Mouse (Mus musculus) lung, adult 2 months (tissue): Measurements from ENCODE around the gene Gm27021. TPM values are rescaled to one million over a fixed set of nuclear protein-coding genes. Genes with fewer than 3 reads are reported as not detected.

Experiments
- DNase-seq: peaks from one replicate; pipeline ENCODE4 v3.0.0; 2022
- H3K4me1 ChIP-seq: fragments of 200-500 bp; 2 replicates; pipeline ENCODE4 v1.6.1; 2011; ENCODE audit warnings: low read length; ENCODE audit not compliant: control insufficient read depth, insufficient read depth
- H3K4me3 ChIP-seq: fragments of 200-500 bp; replicated peaks from 2 replicates; pipeline ENCODE3; 2011; ENCODE audit warnings: low read depth, mild to moderate bottlenecking, control low read depth, low read length; ENCODE audit errors: extremely low read depth
- CTCF ChIP-seq: fragments of 200-500 bp; IDR thresholded peaks from 2 replicates; pipeline ENCODE4 v1.5.1; 2011; ENCODE audit warnings: mild to moderate bottlenecking, low read length, control low read depth; ENCODE audit not compliant: insufficient read depth
- POLR2A ChIP-seq: fragments of 200-500 bp; IDR thresholded peaks from 2 replicates; pipeline ENCODE4 v1.6.1; 2011; ENCODE audit warnings: low read depth, mild to moderate bottlenecking, control low read depth, low read length, borderline replicate concordance; ENCODE audit errors: extremely low read depth
- WGBS: fragments of 180-500 bp; shearing (Covaris S2); methylation state at CpG from one replicate; pipeline ENCODE4 v1.1.7; 2018; 5-methylcytosine and 5-hydroxymethylcytosine counted together
- polyA plus RNA-seq: library from polyadenylated mRNA; depleted of rRNA; stranded (reverse); fragments of >200 nt; gene quantifications from 2 replicates; pipeline ENCODE4 v1.2.3, GENCODE M21; 2012

The Gm27021 gene
- polyA plus RNA-seq, 1 experiment, result 0.92 TPM

DNA sequence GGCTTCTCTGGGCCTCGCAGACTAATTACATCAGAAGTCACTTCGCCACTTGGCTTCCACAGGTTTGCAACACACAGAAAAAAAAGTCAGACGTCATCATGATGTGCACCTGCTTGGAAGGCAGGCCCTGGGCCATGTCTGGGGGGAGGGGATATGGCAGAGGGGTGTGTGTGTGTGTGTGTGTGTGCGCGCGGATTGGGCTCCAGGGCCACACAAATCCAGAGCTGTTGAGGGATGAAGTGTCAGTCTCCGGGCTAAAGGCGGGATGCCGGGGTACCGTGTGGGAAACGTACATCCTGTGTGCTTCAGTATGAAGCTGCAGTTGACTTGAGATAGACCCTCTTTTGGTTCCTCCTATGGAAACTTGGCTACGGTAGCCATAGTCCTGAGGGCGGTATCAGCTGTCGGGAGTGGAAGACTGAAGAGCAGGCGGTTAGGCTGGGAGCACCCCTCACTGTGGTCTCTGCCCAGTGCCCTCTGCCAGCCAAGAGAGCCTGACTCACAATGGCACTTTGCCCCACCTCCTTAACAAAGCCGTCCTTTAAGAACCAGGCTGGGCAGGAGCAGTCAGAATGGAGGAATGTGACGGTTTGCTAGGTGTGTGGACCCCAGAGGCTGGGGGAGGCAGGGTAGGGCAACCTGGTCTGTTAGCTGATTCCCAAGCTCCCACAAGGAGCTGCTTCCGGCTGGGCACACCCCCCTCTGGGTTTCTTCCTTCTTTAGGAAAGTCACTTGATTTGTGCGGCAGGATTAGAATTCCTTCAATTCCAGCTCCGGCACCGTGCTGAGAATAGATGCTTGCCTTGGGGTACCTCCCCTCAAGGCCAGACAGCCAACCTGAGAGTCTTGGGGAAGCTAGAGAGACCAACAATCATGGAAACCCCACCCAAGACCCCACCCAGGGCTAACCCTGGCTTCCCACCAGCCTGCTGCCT is 36.2 kb downstream of the Gm27021 start:
- TF ChIP-seq CTCF, result no peak
- no peak for TF ChIP-seq POLR2A
- WGBS, result 75% methylated on average over 21 of the region's 21 CpGs
- no peak for DNase-seq
- no peaks in the 10 kb centered on the region for H3K4me1 ChIP-seq
- no peak overlapping the region for H3K4me3 ChIP-seq

DNA sequence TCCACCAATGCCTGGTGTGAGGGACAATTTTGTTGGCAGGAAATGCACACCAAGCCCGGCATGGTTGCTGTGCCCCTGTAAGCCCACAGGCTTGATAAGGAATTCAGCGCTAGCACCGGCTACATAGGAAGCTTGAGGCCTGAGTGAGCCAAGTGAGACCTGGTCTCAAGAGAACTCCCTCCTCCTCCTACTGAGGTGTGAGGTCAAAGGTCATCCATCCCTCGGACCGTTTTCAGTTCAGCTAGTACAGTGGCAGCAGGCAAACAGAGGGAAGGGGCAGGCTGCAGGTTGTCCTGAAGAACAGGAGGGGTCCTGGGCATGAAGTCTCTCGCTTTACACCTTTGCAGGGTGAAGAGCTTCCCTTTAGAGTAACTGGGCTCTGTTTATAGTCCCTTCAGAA is 37.0 kb downstream of the Gm27021 start:
- TF ChIP-seq CTCF (no peak), POLR2A (no peak)
- WGBS, result 54% methylated on average over 6 of the region's 6 CpGs

DNA sequence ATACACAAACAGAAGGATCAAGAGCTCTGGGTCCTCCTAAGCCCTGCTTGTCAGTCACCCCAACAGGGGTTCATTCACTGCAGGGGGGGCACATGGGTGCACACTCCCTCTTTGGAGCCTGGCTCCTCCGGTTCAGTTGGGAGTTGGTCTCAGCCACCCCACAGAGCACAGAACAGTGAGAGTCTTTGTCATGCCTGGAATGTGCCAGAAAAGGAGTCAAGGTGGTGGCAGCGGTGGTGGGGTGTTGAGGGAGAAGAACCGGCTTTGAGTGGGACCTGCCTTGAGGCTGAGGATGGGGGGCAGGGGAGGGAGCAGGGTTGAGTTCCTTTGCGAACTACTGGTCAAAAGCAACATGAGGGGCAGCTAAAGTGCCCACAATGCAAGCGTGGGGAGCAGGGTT is 37.8 kb downstream of the Gm27021 start:
- 56% methylated on average over 5 of the region's 5 CpGs for WGBS
- DNase-seq, result no peak
- Histone ChIP-seq H3K4me3 (no peak overlapping the region), H3K4me1 (no peaks in the 10 kb centered on the region)
- TF ChIP-seq CTCF (no peak), POLR2A (no peak)

More for the DNA sequence above, 37.0 kb downstream of the Gm27021 start:
- no peak for DNase-seq
- no peak overlapping the region for H3K4me3 ChIP-seq
- H3K4me1 ChIP-seq, result no peaks in the 10 kb centered on the region

DNA sequence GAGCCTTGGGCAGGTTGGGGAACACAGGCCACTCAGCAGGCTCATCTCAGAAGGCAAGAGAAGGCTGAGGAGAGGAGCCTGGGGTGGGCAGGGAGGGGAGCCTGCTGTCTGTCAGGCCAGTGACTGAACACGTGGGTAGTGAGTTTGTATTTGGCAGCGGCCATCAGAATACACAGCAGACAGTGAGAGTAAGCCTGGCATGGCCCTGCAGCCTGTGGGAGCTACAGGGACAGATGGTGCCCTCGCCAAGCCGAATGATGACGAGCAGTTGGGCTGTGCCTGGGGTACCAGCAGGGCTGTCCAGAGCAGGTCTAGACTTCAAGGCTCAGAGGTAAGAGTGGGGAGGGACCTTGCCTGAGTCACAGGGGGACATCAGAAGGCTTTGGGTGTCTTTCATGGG is 40.6 kb downstream of the Gm27021 start:
- H3K4me3 ChIP-seq, result no peak overlapping the region
- WGBS, result 88% methylated on average over 5 of the region's 5 CpGs
- TF ChIP-seq POLR2A (no peak), CTCF (no peak)

DNA sequence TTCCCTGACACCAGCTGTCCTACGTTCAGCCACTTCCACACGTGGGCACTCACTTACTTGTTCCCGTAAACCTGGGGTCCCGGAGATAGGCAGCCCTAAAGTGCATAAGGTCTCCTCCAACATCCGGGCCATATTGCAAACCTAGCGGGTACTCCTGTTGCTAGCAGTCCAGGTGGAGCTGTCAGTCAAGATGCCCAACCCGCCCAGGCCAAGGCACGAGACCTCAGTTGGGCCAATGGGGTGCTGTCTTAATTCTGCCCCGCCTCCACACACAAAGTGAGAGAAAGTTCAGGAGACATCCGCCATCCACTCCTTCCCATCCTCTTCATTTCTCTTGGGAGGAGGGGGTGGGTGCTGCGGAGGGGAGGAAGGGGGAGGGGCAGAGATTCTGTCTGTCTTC is 41.4 kb downstream of the Gm27021 start:
- no peak overlapping the region for H3K4me3 ChIP-seq
- TF ChIP-seq CTCF (no peak), POLR2A (no peak)
- 75% methylated on average over 11 of the region's 11 CpGs for WGBS
- H3K4me1 ChIP-seq, result no peaks in the 10 kb centered on the region
- DNase-seq, result no peak

More for the DNA sequence above, 40.6 kb downstream of the Gm27021 start:
- DNase-seq, result no peak
- H3K4me1 ChIP-seq, result no peaks in the 10 kb centered on the region

DNA sequence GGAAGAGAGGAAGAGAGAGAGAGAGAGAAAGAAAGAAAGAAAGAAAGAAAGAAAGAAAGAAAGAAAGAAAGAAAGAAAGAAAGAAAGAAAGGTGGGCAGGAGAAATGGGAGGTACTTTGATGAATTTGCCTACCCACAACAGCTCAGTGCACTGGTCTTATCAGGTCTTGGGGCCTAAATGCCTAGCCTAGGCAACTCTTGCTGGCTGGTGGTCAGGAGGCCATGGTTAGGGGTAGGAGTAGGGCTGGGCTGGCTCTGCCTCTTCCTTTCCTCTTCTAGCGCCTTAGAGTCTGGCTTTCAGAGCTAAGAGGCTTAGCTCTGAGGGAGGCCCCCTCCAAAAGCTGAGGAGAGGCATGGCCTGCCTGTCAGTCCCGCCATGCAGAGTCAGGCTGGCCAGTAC is 44.3 kb downstream of the Gm27021 start:
- no peaks in the 10 kb centered on the region for H3K4me1 ChIP-seq
- no peak overlapping the region for H3K4me3 ChIP-seq
- no peak for DNase-seq
- WGBS, result 47% methylated on average over 2 of the region's 2 CpGs
- TF ChIP-seq CTCF (no peak), POLR2A (no peak)

DNA sequence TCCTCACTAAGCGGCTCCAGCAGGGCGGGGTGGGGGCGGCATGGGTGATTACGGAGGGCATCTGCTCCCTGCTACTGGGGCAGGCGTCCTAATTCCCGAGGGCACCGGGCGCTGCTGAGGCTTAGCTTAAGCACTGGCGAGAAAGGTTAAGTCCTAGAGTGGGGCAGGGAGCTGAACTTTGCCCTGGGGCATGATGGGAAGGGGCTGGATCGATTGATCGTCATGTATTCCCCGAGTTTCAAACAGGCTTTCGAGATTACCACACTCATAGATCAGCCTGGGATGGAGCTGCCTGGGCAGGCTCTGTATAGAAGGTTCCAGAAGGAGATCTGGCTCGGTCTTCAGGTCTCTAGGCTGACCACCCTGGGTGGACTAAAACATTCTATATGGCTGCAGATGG is 45.7 kb downstream of the Gm27021 start:
- DNase-seq, result no peak
- WGBS, result 81% methylated on average over 14 of the region's 14 CpGs
- TF ChIP-seq CTCF, result no peak
- TF ChIP-seq POLR2A, result no peak
- Histone ChIP-seq H3K4me1 (no peaks in the 10 kb centered on the region), H3K4me3 (no peak overlapping the region)

DNA sequence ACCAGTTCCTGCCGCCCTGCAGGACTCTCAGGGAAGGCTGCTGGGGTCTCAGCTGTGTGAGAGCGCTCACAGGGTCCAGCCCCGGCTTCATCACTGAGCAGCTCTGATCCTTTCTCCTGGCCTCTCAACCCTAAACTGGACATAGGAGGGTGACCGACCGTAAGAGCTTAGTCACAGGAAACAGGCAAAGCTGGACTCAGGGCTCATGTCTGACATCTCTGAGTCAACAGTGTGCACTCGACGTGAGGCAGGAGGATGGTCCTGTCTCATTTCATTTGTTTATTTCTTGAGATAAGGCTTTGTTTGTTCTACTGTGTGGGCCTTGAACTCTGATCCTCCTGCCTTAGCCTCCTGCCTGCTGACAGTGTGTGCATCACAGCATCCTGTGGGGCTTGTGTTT is 47.4 kb downstream of the Gm27021 start:
- no peak overlapping the region for H3K4me3 ChIP-seq
- TF ChIP-seq POLR2A (no peak), CTCF (no peak)
- H3K4me1 ChIP-seq, result no peaks in the 10 kb centered on the region
- DNase-seq, result no peak
- 52% methylated on average over 7 of the region's 7 CpGs for WGBS

DNA sequence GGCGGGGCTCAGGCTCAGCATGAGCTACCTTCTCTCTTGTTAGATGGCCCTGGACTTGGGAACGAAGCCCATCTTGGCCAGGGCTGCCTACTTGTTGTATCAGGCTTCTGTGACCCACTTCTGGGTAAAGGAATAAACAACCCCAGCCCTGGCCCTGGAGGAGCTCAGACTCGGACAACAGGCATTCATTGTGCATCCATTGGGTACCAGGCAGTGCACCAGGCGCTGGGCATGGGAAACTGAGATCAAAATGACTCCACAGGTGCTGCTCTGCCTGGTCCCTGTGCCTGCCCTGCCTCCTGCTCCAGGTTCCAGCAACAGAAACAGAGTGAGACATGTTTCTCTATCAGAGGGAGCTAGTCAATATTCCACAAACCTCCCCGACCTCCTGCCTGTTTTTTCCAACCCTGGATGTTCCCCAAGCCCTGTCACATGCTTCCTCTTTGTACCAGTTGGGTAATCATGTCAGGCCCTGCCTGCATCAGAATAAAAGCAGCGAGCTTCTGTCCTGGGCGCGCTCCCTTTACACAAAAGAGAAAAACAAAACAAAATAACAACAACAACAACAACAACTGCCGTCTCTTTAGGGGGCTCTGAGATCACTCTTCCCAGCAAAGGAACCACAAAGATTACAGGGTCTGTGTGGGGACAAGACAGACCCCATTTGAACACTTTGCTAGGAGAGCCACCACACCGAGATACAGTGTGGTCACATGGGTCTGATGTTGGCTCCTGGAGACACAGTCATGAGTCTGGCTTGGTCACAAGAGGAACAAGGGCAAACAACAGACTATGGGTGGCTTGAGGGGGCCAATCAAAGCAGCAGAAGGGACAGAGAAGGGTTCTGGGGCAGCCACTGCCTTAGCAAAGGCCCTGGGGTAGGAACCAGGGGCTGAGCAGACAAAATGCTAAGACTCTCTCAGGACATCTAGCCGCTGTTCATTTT is 48.4 kb downstream of the Gm27021 start:
- Histone ChIP-seq H3K4me3 (no peak overlapping the region), H3K4me1 (no peaks in the 10 kb centered on the region)
- WGBS, result 71% methylated on average over 11 of the region's 11 CpGs
- no peak for DNase-seq
- no peak for TF ChIP-seq CTCF
